Mouse (Mus musculus) neural tube, embryonic 12.5 days (tissue): ENCODE measurements around the gene Lair1. TPM values are rescaled to one million over a fixed set of nuclear protein-coding genes. Genes with fewer than 3 reads are reported as not detected.

Source experiments
- polyA plus RNA-seq: library from polyadenylated mRNA; unstranded; fragments of >200 nt; fragmentation: Nextera tagmentation; extraction: Ambion mirVana; gene quantifications from 2 replicates; pipeline ENCODE4 v1.2.1, GENCODE M21; 2016

The Lair1 gene
- polyA plus RNA-seq, 1 experiment from 2014 or later: 2.5 TPM

Other genes starting within 250 kb of the Lair1 start
- not detected in 2 replicates for gene Gm15448, start 237.5 kb downstream of the Lair1 start, polyA plus RNA-seq
- not detected in 2 replicates for gene Pira2, start 218.2 kb downstream of the Lair1 start, polyA plus RNA-seq
- 0.17 TPM in 1 of 2 replicates, not detected in the other for gene Gm14548, start 165.1 kb downstream of the Lair1 start, polyA plus RNA-seq
- gene Lilra6, start 147.7 kb downstream of the Lair1 start, polyA plus RNA-seq: not detected in 2 replicates
- gene Ttyh1, start 56.2 kb upstream of the Lair1 start, polyA plus RNA-seq: 111 and 113 TPM in 2 replicates
- gene Leng8, start 73.8 kb upstream of the Lair1 start, polyA plus RNA-seq: 92.7 and 110 TPM in 2 replicates
- gene Leng9, start 87.2 kb upstream of the Lair1 start, polyA plus RNA-seq: 3.4 and 4.0 TPM in 2 replicates
- 14.1 and 14.2 TPM in 2 replicates for gene Cdc42ep5, start 101.7 kb upstream of the Lair1 start, polyA plus RNA-seq
- gene Lilra5, start 174.6 kb upstream of the Lair1 start, polyA plus RNA-seq: not detected in 2 replicates